In the genomic region with DNA sequence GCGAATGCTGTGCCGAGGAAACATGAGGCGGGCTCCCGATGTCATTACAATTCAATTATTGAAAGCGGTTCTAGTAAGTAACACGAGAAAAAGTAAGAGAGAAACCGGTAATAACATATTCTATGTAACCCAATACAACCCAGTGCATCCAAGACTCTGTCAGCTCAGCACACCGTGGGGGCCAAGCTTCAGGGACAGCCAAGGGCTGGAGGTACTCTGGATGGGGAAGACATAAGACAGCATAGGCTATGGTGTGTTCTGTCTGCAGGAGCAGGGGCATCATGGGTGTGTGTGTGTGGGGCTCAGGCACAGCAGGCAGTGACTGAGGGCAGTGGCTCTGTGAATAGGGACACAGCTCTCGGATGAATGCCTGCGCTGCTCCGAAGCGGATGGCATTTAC, we compare ENCODE assay signal across 14 mouse cellular contexts.
"Had no signal": no experiment of that assay in that cellular context is flagged by ENCODE, and none has a peak within 500 bp of the region (broad histone marks: within the 10 kb centered on the region; RNA-seq: fewer than 3 reads in every experiment).

No protein-coding gene starts in this region.

- H3K36me3 ChIP-seq: midbrain, embryonic 15.5 days had no signal

- H3K9ac ChIP-seq: limb, embryonic 15.5 days; midbrain, embryonic 15.5 days; neural tube, embryonic 12.5 days had no signal

- H3K4me1 ChIP-seq: limb, embryonic 15.5 days; midbrain, embryonic 15.5 days had no signal

- DNase-seq: kidney, adult 9 months; kidney, postnatal 36 days; layer of hippocampus, postnatal 36 days; lung, adult 2 months; lung, postnatal 10 days; lung, postnatal 4 days; right cerebral cortex, adult 18-20 months; right cerebral cortex, postnatal 25 days; thymus, adult 18-20 months; thymus, postnatal 14 days had no signal

- H3K27ac ChIP-seq: limb, embryonic 15.5 days; midbrain, embryonic 15.5 days; neural tube, embryonic 12.5 days had no signal

- H3K4me3 ChIP-seq: limb, embryonic 15.5 days; midbrain, embryonic 15.5 days; neural tube, embryonic 12.5 days had no signal

- ATAC-seq: midbrain, embryonic 15.5 days had no signal

- H3K9me3 ChIP-seq: limb, embryonic 15.5 days; midbrain, embryonic 15.5 days; neural tube, embryonic 12.5 days had no signal

- H3K27me3 ChIP-seq: limb, embryonic 15.5 days; midbrain, embryonic 15.5 days; neural tube, embryonic 12.5 days had no signal

- H3K4me2 ChIP-seq: limb, embryonic 15.5 days; midbrain, embryonic 11.5 days; midbrain, embryonic 15.5 days; neural tube, embryonic 12.5 days had no signal
